Mouse (Mus musculus): ENCODE data around the gene Osbpl10. TPM values are rescaled to one million over a fixed set of nuclear protein-coding genes. Genes with fewer than 3 reads are reported as not detected.
A peak's percentile ranks its signal among the peaks of the same experiment; 100 is the strongest.

Gene Osbpl10
- polyA plus RNA-seq, 1 experiment from 2014 or later: 1.6 TPM

DNA sequence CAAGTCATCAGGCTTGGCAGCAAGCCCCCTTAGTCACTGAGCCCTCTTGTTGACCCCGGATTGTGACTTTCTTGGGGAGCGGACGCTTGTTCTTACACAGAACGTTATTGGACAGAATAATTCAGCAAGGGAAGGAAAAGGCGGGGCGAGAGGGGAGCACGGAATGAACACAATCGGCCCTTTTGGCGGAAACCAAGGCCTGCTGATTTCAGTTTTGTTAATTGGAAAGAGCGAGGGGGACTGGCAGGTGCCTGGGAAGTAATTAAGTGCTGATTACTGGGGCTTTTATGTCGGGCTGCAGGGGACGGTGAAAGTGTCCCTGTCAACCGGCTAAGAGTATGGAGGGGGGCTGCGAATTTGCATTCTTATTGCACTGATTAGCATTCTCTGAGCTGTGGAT lies 59.8 kb downstream of the Osbpl10 start:
- Histone ChIP-seq H3K9me3 (no peaks in the 10 kb centered on the region), H3K27ac (replicated peaks) (peak overlapping the region; percentile 42; the same call in 1 of the 2 replicates), H3K4me3 (no peak overlapping the region), H3K9ac (replicated peaks) (no peak overlapping the region), H3K36me3 (no peaks in the 10 kb centered on the region), H3K27me3 (peaks cover 16% of the 10 kb centered on the region), H3K4me2 (replicated peaks) (no peak overlapping the region; the same call in 1 of the 2 replicates), H3K4me1 (peaks cover 26% of the 10 kb centered on the region)
- ATAC-seq (ENCODE audit: low FRiP score, low read depth): peak; percentile 66
- 13% methylated on average over 14 of the region's 14 CpGs for WGBS

DNA sequence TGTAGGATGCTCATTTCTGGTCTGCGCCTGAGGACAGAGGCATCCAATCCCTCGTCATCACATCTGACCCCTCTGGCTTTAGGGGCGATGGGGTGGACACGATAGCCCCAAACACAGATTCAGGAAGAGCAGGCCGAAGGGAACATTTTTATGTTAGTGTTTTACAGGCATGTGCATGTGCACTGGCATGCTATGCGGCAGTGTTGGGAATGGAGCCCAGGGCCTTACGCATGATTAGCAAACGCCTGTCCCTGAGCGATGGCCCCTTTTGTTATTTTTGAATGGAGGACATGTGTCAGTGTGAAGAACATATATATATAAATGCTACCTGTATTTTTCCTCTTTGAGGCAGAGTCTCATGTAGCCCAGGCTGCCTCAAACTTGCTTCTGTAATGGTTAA lies 60.3 kb downstream of the Osbpl10 start:
- no peaks in the 10 kb centered on the region for H3K36me3 ChIP-seq
- 69% methylated on average over 9 of the region's 9 CpGs for WGBS
- peaks cover 26% of the 10 kb centered on the region for H3K4me1 ChIP-seq
- no peak overlapping the region for H3K4me3 ChIP-seq
- H3K27ac ChIP-seq (replicated peaks): peak overlapping the region; percentile 42; the same call in 1 of the 2 replicates
- H3K27me3 ChIP-seq: peaks cover 12% of the 10 kb centered on the region
- peak; percentile 5; the same call in 1 of the 2 replicates for ATAC-seq (ENCODE audit: low FRiP score, low read depth)
- no peak overlapping the region for H3K4me2 ChIP-seq (replicated peaks)
- H3K9ac ChIP-seq (replicated peaks): no peak overlapping the region
- no peaks in the 10 kb centered on the region for H3K9me3 ChIP-seq

DNA sequence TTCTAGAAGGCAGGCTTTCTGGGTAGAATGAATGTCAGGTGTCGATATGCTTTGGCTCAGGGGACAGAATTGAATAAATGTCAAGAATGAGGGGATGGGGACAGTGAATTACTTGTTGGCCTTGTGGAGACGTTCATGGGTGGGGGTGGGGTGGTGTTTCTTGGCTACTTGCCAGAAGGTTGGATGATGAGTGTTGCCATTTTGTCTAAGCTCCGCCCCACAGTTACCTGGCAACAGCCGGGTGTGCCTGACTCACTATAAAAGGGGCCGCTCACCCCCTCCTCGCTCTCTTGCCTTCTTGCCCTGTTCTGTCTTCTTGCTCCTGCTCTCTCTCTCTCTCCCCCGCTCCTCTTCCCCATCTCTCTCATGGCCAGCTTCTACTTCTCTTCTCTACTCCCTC lies 60.9 kb downstream of the Osbpl10 start:
- H3K36me3 ChIP-seq: no peaks in the 10 kb centered on the region
- no peak overlapping the region for H3K4me3 ChIP-seq
- 67% methylated on average over 7 of the region's 7 CpGs for WGBS
- H3K27ac ChIP-seq (replicated peaks): no peak overlapping the region
- 0 out of 2 replicates have a peak, but pooled peaks have one; percentile 47 for ATAC-seq (ENCODE audit: low FRiP score, low read depth)
- peaks cover 26% of the 10 kb centered on the region for H3K4me1 ChIP-seq
- H3K9me3 ChIP-seq: no peaks in the 10 kb centered on the region
- no peak overlapping the region for H3K4me2 ChIP-seq (replicated peaks)
- peaks cover 7% of the 10 kb centered on the region; the same call in 1 of the 2 replicates for H3K27me3 ChIP-seq
- H3K9ac ChIP-seq (replicated peaks): no peak overlapping the region

DNA sequence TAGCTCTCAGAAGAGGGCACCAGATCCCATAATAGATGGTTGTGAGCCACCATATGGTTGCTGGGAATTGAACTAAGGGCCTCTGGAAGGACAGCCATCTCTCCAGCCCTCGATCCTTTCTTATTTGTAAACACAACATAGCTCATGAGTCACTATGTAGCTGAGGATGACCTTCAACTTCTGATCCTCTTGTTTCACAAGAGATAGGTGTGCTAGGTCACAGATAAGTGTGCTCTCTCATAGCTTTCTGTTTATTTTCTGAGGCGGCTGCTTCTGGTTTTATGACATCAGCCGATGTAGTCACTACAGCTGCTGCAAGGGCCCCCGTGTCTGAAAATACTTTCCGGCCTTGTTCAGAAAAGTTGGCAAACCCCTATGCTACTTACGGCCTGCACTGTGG lies 64.2 kb downstream of the Osbpl10 start:
- no peak overlapping the region for H3K9ac ChIP-seq (replicated peaks)
- WGBS: 93% methylated on average over 6 of the region's 6 CpGs
- no peaks in the 10 kb centered on the region for H3K27me3 ChIP-seq
- no peak for ATAC-seq (ENCODE audit: low FRiP score, low read depth)
- peaks cover 26% of the 10 kb centered on the region for H3K4me1 ChIP-seq
- H3K4me3 ChIP-seq: no peak overlapping the region
- H3K9me3 ChIP-seq: no peaks in the 10 kb centered on the region
- no peak overlapping the region for H3K27ac ChIP-seq (replicated peaks)
- no peak overlapping the region for H3K4me2 ChIP-seq (replicated peaks)
- H3K36me3 ChIP-seq: no peaks in the 10 kb centered on the region

DNA sequence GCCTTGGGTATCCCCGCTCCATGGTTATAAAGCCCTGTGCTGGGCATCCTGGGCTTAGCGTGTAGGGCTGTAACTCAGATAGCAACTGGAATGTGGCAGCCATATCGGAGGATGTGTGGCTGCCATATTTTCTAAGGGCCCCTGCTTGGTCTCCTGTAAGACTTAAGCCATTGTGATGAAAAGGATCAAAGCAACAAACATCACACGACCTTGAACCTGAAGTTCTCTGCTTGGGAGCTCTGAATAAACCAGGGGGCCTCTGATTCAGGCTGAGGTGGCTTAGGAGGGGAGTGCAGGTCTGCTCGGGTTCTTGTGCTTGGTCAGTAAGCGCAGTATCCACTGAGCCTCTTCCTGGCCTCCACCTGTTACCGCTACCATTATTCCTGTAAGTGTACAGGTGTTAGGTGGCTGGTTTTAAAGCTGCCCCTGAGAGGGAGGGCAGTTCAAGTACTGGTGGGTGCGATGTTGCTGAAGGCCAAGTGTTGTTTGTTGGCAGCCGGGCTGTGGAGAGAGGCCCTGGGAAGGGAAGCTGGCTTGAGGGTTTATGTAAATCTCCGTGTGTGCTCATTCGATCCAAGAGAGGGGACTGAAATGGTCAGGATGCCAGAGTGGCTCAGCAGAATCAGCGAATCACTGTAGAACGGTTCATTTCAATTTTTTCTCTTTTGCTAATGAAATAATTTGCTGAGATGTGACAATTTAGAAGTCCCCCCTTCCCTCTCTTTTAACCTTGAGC lies 64.8 kb downstream of the Osbpl10 start:
- Histone ChIP-seq H3K9me3 (no peaks in the 10 kb centered on the region), H3K27ac (replicated peaks) (no peak overlapping the region), H3K4me2 (replicated peaks) (no peak overlapping the region), H3K4me1 (peaks cover 21% of the 10 kb centered on the region), H3K9ac (replicated peaks) (no peak overlapping the region), H3K36me3 (no peaks in the 10 kb centered on the region), H3K4me3 (no peak overlapping the region), H3K27me3 (no peaks in the 10 kb centered on the region)
- 88% methylated on average over 13 of the region's 13 CpGs for WGBS
- ATAC-seq (ENCODE audit: low FRiP score, low read depth): no peak

DNA sequence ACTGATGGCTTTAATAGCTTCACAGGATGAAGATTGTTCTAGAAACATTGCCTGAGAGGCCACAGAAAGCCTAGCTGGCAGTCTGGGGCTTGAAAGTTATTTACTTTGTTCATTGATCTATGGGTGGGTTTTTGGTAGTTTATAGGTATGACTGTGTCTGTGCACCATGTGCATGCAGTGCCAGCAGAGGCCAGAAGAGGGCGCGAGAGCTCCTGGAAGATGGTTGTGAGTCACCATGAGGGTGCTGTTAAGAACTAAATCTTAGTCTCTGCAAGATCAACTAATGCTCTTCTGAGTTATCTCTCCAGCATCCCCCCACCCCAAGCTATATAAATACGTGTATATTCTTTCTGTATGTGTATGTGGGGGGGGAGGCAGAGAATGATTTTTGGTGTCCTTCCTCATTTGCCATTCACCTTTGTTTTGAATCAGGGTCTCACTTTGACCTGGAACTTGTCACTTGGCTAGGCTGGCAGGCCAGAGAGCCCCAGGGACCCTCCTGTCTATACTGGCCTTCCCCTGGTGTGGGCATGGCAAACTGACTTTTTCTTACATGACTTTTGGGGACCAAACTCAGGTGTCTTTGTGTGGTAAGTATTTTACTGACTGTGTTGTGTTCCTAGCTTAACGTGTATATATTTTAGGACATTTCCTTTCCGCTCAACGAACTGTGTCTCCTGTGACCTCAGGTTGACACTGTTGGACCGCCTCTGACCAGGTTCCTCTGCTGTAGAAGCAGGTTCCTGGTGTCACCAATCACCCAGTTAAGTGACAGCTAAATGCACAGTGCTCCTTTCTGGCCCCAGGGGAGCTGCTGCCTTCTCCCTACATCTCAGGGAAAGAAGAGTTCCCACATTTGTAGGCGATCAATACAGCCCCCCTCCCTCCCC lies 65.8 kb downstream of the Osbpl10 start:
- Histone ChIP-seq H3K4me2 (replicated peaks) (no peak overlapping the region), H3K4me3 (no peak overlapping the region), H3K27ac (replicated peaks) (no peak overlapping the region), H3K27me3 (no peaks in the 10 kb centered on the region), H3K4me1 (peaks cover 17% of the 10 kb centered on the region), H3K36me3 (no peaks in the 10 kb centered on the region), H3K9me3 (no peaks in the 10 kb centered on the region), H3K9ac (replicated peaks) (no peak overlapping the region)
- ATAC-seq (ENCODE audit: low FRiP score, low read depth): no peak
- WGBS: 91% methylated on average over 8 of the region's 8 CpGs

DNA sequence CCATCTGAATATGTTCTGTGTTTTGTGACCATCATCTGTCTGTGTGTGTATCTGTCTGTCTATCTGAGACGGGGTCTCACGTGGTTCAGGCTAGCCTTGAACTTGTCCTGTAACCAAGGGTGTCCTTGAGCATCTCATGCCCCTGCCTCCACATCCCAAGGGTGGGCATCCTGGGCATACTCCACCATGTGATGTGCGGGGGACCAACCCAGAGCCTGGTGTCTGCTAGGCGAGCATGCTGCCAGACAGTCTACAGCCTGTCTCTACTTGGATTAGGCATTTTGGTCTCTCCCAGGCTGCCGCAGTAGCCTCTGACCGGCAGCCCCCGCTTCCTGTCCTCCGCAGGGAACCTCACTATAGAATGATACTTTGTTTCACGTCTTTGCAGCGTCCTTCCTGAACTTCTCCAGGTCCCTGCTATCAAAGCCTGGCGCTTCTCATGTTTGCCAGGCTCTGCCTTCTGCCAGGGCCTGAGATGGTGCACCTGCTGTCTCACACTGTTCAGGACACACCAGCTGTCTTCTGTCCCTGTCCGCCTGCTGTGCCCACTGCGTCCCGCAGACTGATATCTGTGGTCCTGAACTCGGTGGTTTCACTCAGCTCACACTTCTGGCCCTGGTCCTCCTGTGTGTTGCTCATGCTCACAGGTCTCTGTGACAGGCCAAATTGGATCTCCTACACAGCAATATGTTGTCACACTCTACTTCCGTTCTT lies 66.9 kb downstream of the Osbpl10 start:
- H3K27ac ChIP-seq (replicated peaks): no peak overlapping the region
- ATAC-seq (ENCODE audit: low FRiP score, low read depth): no peak
- WGBS: 69% methylated on average over 16 of the region's 16 CpGs

DNA sequence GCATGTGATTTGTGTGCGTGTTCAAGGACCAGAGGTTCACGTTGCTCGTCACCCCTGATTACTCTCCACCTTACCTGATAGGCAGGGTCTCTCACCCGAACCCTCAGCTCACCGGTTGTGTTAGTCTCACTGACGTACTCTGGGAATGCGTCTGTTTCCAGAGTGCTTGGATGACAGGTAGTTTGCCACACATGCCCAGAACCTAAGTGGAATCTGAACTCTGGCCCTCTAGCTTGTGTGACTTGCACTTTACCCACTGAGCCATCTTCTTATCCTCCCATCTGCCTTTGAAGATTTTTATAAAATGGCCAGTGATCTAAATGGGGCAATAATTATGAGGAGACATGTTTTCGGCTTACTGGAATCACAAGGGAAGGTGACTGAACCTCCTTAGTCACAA lies 68.3 kb downstream of the Osbpl10 start:
- H3K4me1 ChIP-seq: peaks cover 10% of the 10 kb centered on the region
- ATAC-seq (ENCODE audit: low FRiP score, low read depth): no peak
- 84% methylated on average over 8 of the region's 8 CpGs for WGBS

More for the DNA sequence above, 66.9 kb downstream of the Osbpl10 start:
- Histone ChIP-seq H3K4me1 (peaks cover 10% of the 10 kb centered on the region), H3K9ac (replicated peaks) (no peak overlapping the region), H3K36me3 (no peaks in the 10 kb centered on the region), H3K27me3 (no peaks in the 10 kb centered on the region), H3K9me3 (no peaks in the 10 kb centered on the region), H3K4me3 (no peak overlapping the region), H3K4me2 (replicated peaks) (no peak overlapping the region)

DNA sequence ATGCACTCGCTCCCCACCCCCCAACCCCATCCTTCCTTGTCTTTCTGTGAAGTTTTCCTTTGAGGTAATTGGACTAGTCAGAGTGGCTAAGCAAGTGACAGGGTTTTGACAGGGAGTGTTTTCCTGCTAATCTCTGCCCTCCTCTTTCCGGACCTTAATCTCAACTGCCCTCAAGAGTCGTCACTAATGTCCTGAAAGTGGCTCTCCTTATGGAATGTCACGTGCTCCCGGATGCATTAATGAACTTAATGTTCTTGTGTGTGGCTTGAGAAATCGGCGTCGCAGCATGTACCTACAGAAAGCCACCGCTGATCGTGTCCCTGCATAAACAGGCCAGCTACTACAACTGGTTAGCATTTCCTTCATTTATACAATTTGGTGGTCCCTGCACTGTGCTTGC lies 70.0 kb downstream of the Osbpl10 start:
- Histone ChIP-seq H3K27ac (replicated peaks) (no peak overlapping the region), H3K4me2 (replicated peaks) (no peak overlapping the region), H3K9ac (replicated peaks) (no peak overlapping the region), H3K36me3 (no peaks in the 10 kb centered on the region), H3K27me3 (no peaks in the 10 kb centered on the region), H3K4me3 (no peak overlapping the region), H3K4me1 (peaks cover 10% of the 10 kb centered on the region), H3K9me3 (no peaks in the 10 kb centered on the region)
- WGBS: 51% methylated on average over 10 of the region's 10 CpGs
- ATAC-seq (ENCODE audit: low FRiP score, low read depth): peak; percentile 25; the same call in 1 of the 2 replicates

More for the DNA sequence above, 68.3 kb downstream of the Osbpl10 start:
- H3K4me3 ChIP-seq: no peak overlapping the region
- no peak overlapping the region for H3K4me2 ChIP-seq (replicated peaks)
- H3K9me3 ChIP-seq: no peaks in the 10 kb centered on the region
- H3K27ac ChIP-seq (replicated peaks): no peak overlapping the region
- no peaks in the 10 kb centered on the region for H3K27me3 ChIP-seq
- no peaks in the 10 kb centered on the region for H3K36me3 ChIP-seq
- no peak overlapping the region for H3K9ac ChIP-seq (replicated peaks)

DNA sequence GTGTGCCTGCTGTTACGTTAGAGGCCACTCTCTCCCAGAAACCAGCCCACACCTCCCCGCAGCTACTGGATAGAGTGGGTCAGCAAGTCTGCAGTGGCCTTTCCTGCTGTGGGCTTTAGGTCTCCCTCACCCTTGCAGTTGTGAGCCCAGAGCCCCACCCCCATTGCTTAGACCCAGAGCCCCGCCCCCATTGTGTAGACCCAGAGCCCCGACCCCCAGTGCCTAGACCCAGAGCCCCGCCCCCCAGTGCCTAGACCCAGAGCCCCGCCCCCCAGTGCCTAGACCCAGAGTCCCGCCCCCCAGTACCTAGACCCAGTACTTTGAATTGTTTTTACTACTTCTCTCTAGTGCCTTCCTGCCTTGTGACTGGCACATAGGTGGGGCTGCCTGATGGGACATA lies 70.5 kb downstream of the Osbpl10 start:
- Histone ChIP-seq H3K27ac (replicated peaks) (no peak overlapping the region), H3K36me3 (no peaks in the 10 kb centered on the region), H3K9ac (replicated peaks) (no peak overlapping the region), H3K4me2 (replicated peaks) (no peak overlapping the region), H3K4me3 (no peak overlapping the region), H3K27me3 (no peaks in the 10 kb centered on the region), H3K9me3 (no peaks in the 10 kb centered on the region), H3K4me1 (peaks cover 10% of the 10 kb centered on the region)
- ATAC-seq (ENCODE audit: low FRiP score, low read depth): no peak
- 59% methylated on average over 7 of the region's 7 CpGs for WGBS

DNA sequence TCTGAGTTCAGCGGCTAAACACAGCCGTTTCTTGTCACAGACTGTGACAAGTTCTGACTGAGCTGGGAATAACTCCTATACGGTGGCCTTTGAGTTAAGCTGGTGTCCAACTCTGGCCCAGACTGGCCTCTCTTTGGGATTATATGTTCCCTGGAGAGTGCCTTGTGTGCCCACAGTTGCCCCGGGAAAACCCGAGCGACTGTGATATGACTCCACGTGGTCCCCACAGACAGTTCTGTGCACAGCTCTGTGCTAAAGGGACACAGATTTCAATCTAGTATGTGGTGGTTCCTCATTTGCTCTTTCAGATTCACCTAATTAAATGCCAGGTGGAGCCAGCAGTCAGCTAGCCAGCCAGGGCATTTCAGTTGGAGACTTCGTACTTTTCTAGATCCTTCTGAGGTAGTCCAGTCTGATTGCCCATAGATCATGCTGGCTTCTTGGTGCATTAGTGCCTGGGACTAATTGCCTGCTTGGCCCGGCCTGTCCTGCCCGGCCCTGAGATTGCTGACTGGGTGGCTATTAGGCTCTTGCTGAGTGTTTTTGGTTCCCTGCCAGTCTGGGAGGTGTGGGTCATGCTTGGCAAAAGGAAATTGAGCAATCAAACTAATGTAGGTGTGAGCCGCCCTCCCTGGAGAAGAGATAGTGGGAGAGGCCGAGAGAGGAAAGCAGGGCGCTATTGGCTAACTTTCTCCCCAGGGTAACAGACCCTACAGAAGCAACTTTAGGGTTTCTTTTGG lies 71.8 kb downstream of the Osbpl10 start:
- H3K27ac ChIP-seq (replicated peaks): no peak overlapping the region
- ATAC-seq (ENCODE audit: low FRiP score, low read depth): no peak
- H3K36me3 ChIP-seq: no peaks in the 10 kb centered on the region
- no peak overlapping the region for H3K4me3 ChIP-seq
- WGBS: 83% methylated on average over 13 of the region's 13 CpGs
- H3K9ac ChIP-seq (replicated peaks): no peak overlapping the region
- H3K27me3 ChIP-seq: no peaks in the 10 kb centered on the region
- H3K4me1 ChIP-seq: peaks cover 20% of the 10 kb centered on the region
- no peaks in the 10 kb centered on the region for H3K9me3 ChIP-seq
- no peak overlapping the region for H3K4me2 ChIP-seq (replicated peaks)
